Mouse (Mus musculus): ENCODE measurements around the gene Atp13a4.

Atp13a4 gene

DNA sequence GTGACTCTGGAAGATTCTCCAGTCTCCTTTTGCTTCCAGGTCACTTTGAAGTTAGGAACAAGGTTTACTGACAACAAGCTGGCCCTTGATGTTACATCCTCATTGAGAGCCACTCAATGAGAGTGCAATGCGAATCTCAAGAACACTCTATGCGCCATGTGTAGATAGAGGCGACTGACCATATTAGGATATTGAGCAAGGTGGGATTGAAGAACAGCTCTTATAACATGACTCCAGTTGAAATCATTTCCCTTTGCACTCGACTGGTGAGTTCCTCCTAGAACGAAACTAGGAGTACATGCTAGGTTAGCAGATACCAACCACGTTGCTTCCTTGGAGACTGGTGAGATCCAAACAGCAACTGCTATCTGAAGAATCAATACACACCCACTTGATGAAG, 64.3 kb downstream of the Atp13a4 start:
- DNase-seq (ENCODE audit: low spot score) = no peak

- DNase-seq (ENCODE audit: low spot score) = no peak
Observed at GRCm38 (mm10) chr16:29463798-29464197, 80.9 kb downstream of the Atp13a4 start.

GRCm38 (mm10) chr16:29459331-29459730, 85.3 kb downstream of the Atp13a4 start:
- no peak for DNase-seq (ENCODE audit: low spot score)

DNA sequence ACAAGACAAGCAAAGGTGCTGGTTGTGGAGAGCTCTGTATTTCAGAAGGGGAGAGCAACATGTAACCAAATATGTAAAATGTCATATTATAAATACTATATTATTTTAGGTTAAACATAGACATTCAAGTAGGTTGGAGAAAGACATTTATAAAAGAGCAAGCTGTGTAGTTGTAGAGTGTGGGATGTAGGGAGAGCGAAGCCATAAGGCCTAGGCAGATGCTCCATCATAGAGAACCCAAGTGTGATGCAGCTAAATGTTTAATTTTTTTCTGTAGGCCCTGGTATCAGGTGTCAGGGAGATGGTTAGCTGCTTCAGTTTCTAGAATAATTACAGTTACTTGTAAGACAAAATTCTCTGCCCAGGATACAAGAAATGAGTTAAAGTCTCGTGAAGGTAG, 87.8 kb downstream of the Atp13a4 start:
- no peak for DNase-seq (ENCODE audit: low spot score)

- DNase-seq (ENCODE audit: low spot score) = no peak
Observed at GRCm38 (mm10) chr16:29453282-29453681, 91.4 kb downstream of the Atp13a4 start.

- peak; percentile 65 for DNase-seq (ENCODE audit: low spot score)
Observed at GRCm38 (mm10) chr16:29451706-29452105, 93.0 kb downstream of the Atp13a4 start.

DNA sequence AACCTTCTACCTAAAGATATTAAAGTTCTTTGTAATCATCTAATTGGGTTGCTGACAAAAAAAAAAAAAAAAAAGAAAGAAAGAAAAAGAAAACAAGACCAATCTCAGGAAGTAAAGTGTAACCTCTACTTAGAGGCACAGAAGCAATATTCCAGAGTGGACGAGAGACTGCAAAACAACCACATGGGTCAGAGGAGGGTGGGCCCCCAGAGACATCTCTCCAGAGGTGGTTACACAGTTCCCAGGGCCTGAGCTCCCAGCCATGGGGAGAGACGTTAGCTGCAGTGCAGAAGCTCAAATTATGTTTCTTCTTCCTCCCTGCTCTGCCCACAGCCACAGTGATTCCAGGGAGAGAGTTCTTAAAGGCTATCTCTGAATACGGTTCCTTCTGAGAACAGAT, 102.5 kb downstream of the Atp13a4 start:
- no peak for DNase-seq (ENCODE audit: low spot score)

GRCm38 (mm10) chr16:29441405-29441985, 103.2 kb downstream of the Atp13a4 start:
- DNase-seq (ENCODE audit: low spot score) = no peak

GRCm38 (mm10) chr16:29438045-29438444, 106.6 kb downstream of the Atp13a4 start:
- DNase-seq (ENCODE audit: low spot score) = no peak

- no peak for DNase-seq (ENCODE audit: low spot score)
Observed at GRCm38 (mm10) chr16:29435746-29436145, 108.9 kb downstream of the Atp13a4 start.

- DNase-seq (ENCODE audit: low spot score) = peak; percentile 77
Observed at GRCm38 (mm10) chr16:29434712-29435111, 110.0 kb downstream of the Atp13a4 start.

- no peak for DNase-seq (ENCODE audit: low spot score)
Observed at GRCm38 (mm10) chr16:29414822-29415221, 129.8 kb downstream of the Atp13a4 start.

DNA sequence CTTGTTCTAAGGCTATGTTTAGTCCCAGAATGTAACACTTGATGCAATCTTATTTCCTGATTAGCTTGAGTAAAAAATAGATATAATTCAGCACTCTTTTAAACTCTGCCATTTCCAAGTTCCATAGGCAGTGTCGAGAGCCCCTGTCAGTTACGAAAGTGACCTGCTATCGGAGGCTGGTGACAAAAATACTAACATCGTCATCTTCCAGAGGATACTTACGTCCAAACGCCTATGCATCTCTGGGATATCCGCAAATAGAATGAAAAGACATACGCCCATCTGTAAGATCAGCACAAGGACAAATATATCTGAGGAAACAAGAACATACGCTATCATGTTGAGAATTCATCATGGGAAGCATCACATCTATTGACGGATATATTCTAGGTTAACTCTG, 137.3 kb downstream of the Atp13a4 start:
- no peak for DNase-seq (ENCODE audit: low spot score)

- no peak for DNase-seq (ENCODE audit: low spot score)
Observed at GRCm38 (mm10) chr16:29399079-29399478, 145.6 kb downstream of the Atp13a4 start.

- no peak for DNase-seq (ENCODE audit: low spot score)
Observed at GRCm38 (mm10) chr16:29384781-29385180, 159.9 kb downstream of the Atp13a4 start.

DNA sequence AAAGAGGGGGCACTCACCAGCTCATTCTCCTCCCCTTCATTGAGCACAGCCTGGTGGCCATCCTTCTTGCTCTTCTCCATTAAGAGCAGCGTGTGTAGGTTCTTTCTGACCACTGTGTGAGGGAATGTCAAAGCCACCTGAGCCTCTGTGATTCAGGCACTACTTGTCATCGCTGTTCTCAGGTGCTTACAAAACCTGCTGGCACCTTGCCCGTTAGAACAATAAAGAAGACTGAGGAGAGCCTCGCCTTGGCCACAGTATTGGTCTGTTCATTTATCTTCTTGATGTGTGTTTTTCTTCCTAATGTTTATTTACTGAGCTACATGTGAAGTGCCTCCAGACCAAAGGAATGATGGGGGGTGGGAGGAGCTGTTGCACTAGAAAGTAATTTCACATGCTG, 166.2 kb downstream of the Atp13a4 start, which contains the start of gene Atp13a5:
Atp13a5 (minus strand) TSS at position 275 of the 400 bp plus-strand sequence.
- DNase-seq (ENCODE audit: low spot score) = no peak

- DNase-seq (ENCODE audit: low spot score) = no peak
Observed at GRCm38 (mm10) chr16:29374636-29375035, 170.0 kb downstream of the Atp13a4 start.

Measured in embryo, embryonic 10 days (tissue).